Mouse (Mus musculus): ENCODE results near the gene Taf12. TPM values are rescaled to one million over a fixed set of nuclear protein-coding genes. Genes with fewer than 3 reads are reported as not detected.
A peak's percentile ranks its signal among the peaks of the same experiment; 100 is the strongest.
"Not testable (repeated sequence)": the region's sequence is repeated elsewhere in the genome, so short reads cannot be mapped to it uniquely, and the experiment has no call there.

The Taf12 gene
- polyA plus RNA-seq, 1 experiment, result 26.6 TPM

GRCm38 (mm10) chr4:132302939-132303479 lies 28.8 kb downstream of the Taf12 start, which contains the start of gene Rab42:
Gene Rab42, minus strand, starts transcription at chr4:132303385.
- Histone ChIP-seq H3ac (ENCODE audit: control insufficient read depth, insufficient read length) (peak within 1 kb of the TSS; percentile 17), H3K4me2 (ENCODE audit: low read depth) (peak within 1 kb of the TSS; percentile 66), H3K36me3 (ENCODE audit: control insufficient read depth, insufficient read depth) (no peaks in the 10 kb centered on the region), H3K79me2 (ENCODE audit: control insufficient read depth, insufficient read depth) (no peaks in the 10 kb centered on the region), H3K27me3 (ENCODE audit: control insufficient read depth, insufficient read depth, insufficient read length) (no peaks in the 10 kb centered on the region), H3K4me3 (peak within 1 kb of the TSS; percentile 14)
- TF ChIP-seq MAX (IDR thresholded peaks at IDR 0.05; ENCODE audit: low read depth), result no peak
- no peak for TF ChIP-seq CEBPB (IDR thresholded peaks at IDR 0.05; ENCODE audit: insufficient read depth, poor library complexity, severe bottlenecking)

GRCm38 (mm10) chr4:132303484-132303883 lies 29.3 kb downstream of the Taf12 start:
- H3K36me3 ChIP-seq (ENCODE audit: control insufficient read depth, insufficient read depth); H3K79me2 ChIP-seq (ENCODE audit: control insufficient read depth, insufficient read depth); H3K27me3 ChIP-seq (ENCODE audit: control insufficient read depth, insufficient read depth, insufficient read length): not testable (repeated sequence)
- Histone ChIP-seq H3K4me2 (ENCODE audit: low read depth) (peak overlapping the region; percentile 32), H3ac (ENCODE audit: control insufficient read depth, insufficient read length) (peak overlapping the region; percentile 17), H3K4me3 (peak overlapping the region; percentile 14)

GRCm38 (mm10) chr4:132305276-132305675 lies 31.1 kb downstream of the Taf12 start:
- H3ac ChIP-seq (ENCODE audit: control insufficient read depth, insufficient read length), result no peak overlapping the region
- peaks cover 14% of the 10 kb centered on the region for H3K79me2 ChIP-seq (ENCODE audit: control insufficient read depth, insufficient read depth)
- TF ChIP-seq TCF3 (IDR thresholded peaks at IDR 0.05; ENCODE audit: insufficient read length, low read depth), result no peak
- TF ChIP-seq USF1 (IDR thresholded peaks at IDR 0.05; ENCODE audit: low read depth), result no peak
- TF ChIP-seq MAX (IDR thresholded peaks at IDR 0.05; ENCODE audit: low read depth), result no peak
- TF ChIP-seq MYOG (IDR thresholded peaks at IDR 0.05; ENCODE audit: control insufficient read depth in 1 of 3, insufficient read depth in 1 of 3, insufficient read length in 2 of 3, low read depth in 2 of 3), result no peak
- no peak for TF ChIP-seq REST (IDR thresholded peaks at IDR 0.05; ENCODE audit: insufficient read depth, insufficient read length)
- TF ChIP-seq TCF12 (IDR thresholded peaks at IDR 0.05; ENCODE audit: insufficient read depth, poor library complexity, severe bottlenecking), result no peak
- no peak for TF ChIP-seq POLR2AphosphoS2 (IDR thresholded peaks at IDR 0.05; ENCODE audit: insufficient read length, low read depth)
- TF ChIP-seq SRF (IDR thresholded peaks at IDR 0.05; ENCODE audit: control insufficient read depth, insufficient read length, low read depth), result no peak
- TF ChIP-seq MYOD1 (IDR thresholded peaks at IDR 0.05; ENCODE audit: control insufficient read depth in 1 of 3, insufficient read length in 2 of 3, low read depth in 2 of 3), result no peak
- TF ChIP-seq E2F4 (IDR thresholded peaks at IDR 0.05; ENCODE audit: insufficient read depth), result no peak
- no peak for TF ChIP-seq CEBPB (IDR thresholded peaks at IDR 0.05; ENCODE audit: insufficient read depth, poor library complexity, severe bottlenecking)
- TF ChIP-seq POLR2A (IDR thresholded peaks at IDR 0.05; ENCODE audit: insufficient read length, low read depth), result no peak
- no peak overlapping the region for H3K4me3 ChIP-seq
- no peak overlapping the region for H3K4me2 ChIP-seq (ENCODE audit: low read depth)
- H3K27me3 ChIP-seq (ENCODE audit: control insufficient read depth, insufficient read depth, insufficient read length), result no peaks in the 10 kb centered on the region
- H3K36me3 ChIP-seq (ENCODE audit: control insufficient read depth, insufficient read depth), result peaks cover 2% of the 10 kb centered on the region

GRCm38 (mm10) chr4:132306004-132306403 lies 31.8 kb downstream of the Taf12 start:
- TF ChIP-seq POLR2A (IDR thresholded peaks at IDR 0.05; ENCODE audit: insufficient read length, low read depth), result no peak
- no peak for TF ChIP-seq E2F4 (IDR thresholded peaks at IDR 0.05; ENCODE audit: insufficient read depth)
- TF ChIP-seq MYOD1 (IDR thresholded peaks at IDR 0.05; ENCODE audit: control insufficient read depth in 1 of 3, insufficient read length in 2 of 3, low read depth in 2 of 3), result no peak
- TF ChIP-seq REST (IDR thresholded peaks at IDR 0.05; ENCODE audit: insufficient read depth, insufficient read length), result no peak
- TF ChIP-seq MAX (IDR thresholded peaks at IDR 0.05; ENCODE audit: low read depth), result no peak
- TF ChIP-seq TCF3 (IDR thresholded peaks at IDR 0.05; ENCODE audit: insufficient read length, low read depth), result no peak
- TF ChIP-seq SRF (IDR thresholded peaks at IDR 0.05; ENCODE audit: control insufficient read depth, insufficient read length, low read depth), result no peak
- TF ChIP-seq CEBPB (IDR thresholded peaks at IDR 0.05; ENCODE audit: insufficient read depth, poor library complexity, severe bottlenecking), result no peak
- no peak for TF ChIP-seq MYOG (IDR thresholded peaks at IDR 0.05; ENCODE audit: control insufficient read depth in 1 of 3, insufficient read depth in 1 of 3, insufficient read length in 2 of 3, low read depth in 2 of 3)
- TF ChIP-seq USF1 (IDR thresholded peaks at IDR 0.05; ENCODE audit: low read depth), result no peak
- TF ChIP-seq POLR2AphosphoS2 (IDR thresholded peaks at IDR 0.05; ENCODE audit: insufficient read length, low read depth), result no peak
- no peak for TF ChIP-seq TCF12 (IDR thresholded peaks at IDR 0.05; ENCODE audit: insufficient read depth, poor library complexity, severe bottlenecking)
- no peak overlapping the region for H3ac ChIP-seq (ENCODE audit: control insufficient read depth, insufficient read length)
- H3K79me2 ChIP-seq (ENCODE audit: control insufficient read depth, insufficient read depth), result peaks cover 19% of the 10 kb centered on the region
- H3K27me3 ChIP-seq (ENCODE audit: control insufficient read depth, insufficient read depth, insufficient read length), result no peaks in the 10 kb centered on the region
- H3K4me2 ChIP-seq (ENCODE audit: low read depth), result no peak overlapping the region
- no peak overlapping the region for H3K4me3 ChIP-seq
- peaks cover 8% of the 10 kb centered on the region for H3K36me3 ChIP-seq (ENCODE audit: control insufficient read depth, insufficient read depth)

GRCm38 (mm10) chr4:132308437-132309139 lies 34.4 kb downstream of the Taf12 start:
- TF ChIP-seq MAX (IDR thresholded peaks at IDR 0.05; ENCODE audit: low read depth), result no peak
- TF ChIP-seq POLR2A (IDR thresholded peaks at IDR 0.05; ENCODE audit: insufficient read length, low read depth), result peak; percentile 98
- TF ChIP-seq POLR2AphosphoS2 (IDR thresholded peaks at IDR 0.05; ENCODE audit: insufficient read length, low read depth), result peak; percentile 99
- Histone ChIP-seq H3K36me3 (ENCODE audit: control insufficient read depth, insufficient read depth) (peaks cover 15% of the 10 kb centered on the region), H3K4me2 (ENCODE audit: low read depth) (peak overlapping the region; percentile 85), H3ac (ENCODE audit: control insufficient read depth, insufficient read length) (peak overlapping the region; percentile 77), H3K4me3 (peak overlapping the region; percentile 86), H3K79me2 (ENCODE audit: control insufficient read depth, insufficient read depth) (peaks cover 19% of the 10 kb centered on the region), H3K27me3 (ENCODE audit: control insufficient read depth, insufficient read depth, insufficient read length) (no peaks in the 10 kb centered on the region)

All from myocyte (in vitro differentiated cells).